Mouse (Mus musculus): Measurements from ENCODE around the gene Ybx3.

The Ybx3 gene

DNA sequence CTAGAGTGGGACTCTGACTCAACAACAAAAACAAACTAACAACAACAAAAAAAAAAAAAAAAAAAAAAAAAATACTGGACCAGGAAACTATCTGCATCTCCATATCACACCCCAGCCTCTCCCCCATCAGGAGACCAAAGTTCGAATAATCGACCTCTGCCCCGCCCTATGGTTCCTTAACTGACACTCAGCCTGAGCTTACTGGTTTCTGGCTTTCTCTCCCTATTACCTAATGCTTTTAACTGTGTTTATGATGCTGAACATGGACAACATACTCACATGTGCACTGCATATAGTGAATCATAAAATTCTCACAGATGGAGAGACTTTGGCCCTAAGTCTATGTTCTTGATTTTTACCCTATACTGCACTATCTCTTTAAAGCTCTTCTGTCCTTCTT is 49.0 kb downstream of the Ybx3 start:
- DNase-seq (ENCODE audit: low read depth, low spot score) = no peak

DNA sequence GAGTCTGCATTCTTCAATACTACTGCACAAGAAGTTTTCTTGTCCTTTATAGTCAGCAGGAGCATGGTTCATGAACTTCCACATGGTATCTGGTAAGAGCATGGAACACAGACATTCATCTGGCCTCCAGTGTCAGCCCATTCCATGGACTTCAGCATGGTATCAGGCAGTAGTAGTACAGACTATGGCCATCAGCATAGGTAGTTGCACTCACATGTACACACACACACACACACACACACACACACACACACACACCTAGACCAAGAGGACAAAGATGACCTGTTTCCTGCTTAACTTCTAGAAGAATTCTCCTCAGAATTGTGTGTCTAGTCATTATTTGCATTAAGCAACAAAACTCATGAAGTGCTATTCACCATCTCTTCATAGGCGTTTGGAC is 49.5 kb downstream of the Ybx3 start:
- no peak for DNase-seq (ENCODE audit: low read depth, low spot score)

DNA sequence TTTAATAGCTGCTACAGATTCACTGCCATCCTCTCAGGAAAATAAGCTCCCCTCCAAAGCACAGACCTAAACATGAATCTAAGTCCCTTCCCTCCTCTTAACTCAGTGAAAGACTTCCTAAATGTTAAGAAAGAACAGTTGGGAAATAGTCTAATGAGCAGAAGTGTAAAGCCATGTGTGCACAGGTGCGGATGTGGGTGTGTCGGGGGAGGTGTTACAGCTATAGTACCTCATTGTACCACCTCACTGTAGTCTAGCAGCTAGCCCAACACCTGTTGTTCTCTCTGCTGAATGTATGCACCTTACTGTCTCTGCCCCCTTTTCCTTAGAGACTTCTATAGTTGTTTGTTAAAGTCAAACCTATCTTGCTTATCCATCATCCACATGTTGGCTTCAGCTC is 61.2 kb downstream of the Ybx3 start:
- DNase-seq (ENCODE audit: low read depth, low spot score) = no peak

DNA sequence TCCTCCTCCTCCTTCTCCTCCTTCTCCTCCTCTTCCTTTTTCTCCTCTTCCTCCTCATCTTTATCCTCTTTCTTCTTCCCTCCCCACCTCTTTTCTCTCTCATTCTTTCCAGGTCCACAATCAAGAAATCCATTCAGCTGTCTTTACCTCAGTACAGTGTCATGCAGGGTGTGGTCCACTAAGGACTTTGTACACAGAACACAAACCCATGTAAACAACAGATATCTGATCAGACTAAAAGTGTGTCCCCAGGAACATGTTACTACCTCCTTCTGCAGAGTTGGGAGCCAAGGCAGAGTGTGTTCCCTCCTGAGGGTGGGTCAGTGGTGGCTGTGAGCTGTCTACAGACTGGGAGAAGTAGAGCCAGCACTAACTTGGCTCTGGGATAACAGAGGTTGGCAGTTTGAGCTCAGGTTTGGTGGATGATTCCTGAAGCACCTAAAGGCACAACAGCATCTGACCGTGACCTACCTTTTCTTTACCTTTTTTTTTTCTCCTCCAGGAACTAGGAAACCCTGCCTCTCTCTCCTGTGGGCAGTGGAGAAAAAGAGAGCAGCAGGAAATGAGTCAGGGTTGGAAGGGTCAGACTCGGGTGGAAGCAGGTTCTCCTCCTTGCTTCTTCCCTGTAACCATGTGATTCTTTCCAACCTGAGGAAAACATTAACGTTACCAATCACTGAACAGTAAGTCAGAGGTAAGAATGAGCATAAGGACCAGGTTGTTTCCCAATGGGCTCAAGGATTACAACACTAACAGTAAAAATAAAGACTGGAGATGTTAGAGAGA is 66.2 kb downstream of the Ybx3 start:
- DNase-seq (ENCODE audit: low read depth, low spot score) = no peak

DNA sequence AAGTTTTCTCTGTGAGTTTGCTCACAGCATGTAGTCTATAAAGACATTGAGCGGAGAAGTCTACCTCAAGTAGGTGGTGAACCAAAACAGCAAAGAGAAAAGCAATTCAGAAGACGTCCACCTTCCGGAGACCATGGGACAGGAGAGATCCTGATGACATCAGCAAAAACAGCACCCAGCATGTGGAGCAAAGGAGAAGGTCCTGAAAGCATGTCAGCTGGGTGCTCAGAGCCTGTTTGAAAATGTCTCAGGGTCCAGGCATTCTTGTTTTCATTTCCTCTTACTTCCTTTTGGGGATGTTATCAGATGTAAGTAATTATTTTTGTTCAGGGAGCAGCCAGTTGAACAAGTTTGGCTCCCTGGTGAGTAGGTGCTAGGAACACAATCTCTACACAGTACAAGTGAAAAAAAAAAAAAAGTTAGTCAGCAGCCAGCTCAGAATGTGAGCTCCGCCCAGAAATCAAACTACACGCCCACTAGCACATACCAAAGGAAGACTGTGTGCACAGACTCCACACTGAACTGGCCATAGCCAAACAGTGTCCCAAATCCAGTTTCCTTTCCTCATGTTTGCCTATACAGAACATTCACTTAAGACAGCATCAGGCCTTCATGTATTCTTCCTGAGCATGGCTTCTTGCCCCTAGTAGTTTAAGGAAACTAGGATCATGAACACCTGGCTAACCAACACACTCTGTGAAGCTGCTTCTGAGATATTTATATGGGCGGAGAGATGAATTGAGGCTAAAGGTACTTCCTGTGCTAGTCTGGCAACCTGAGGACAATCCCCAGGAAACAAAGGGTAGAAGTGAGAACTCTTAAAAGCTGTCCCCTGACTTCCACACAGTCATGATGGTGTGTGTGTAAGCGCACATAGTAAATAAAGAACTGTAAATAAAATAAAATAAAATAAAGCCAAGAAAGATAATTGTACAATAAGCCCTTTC is 71.8 kb downstream of the Ybx3 start:
- DNase-seq (ENCODE audit: low read depth, low spot score) = peak; percentile 5

All from A20 (cell line).